Mouse (Mus musculus): Measurements from ENCODE around the gene Fam173a.
A peak's percentile ranks its signal among the peaks of the same experiment; 100 is the strongest.
"Not testable (repeated sequence)": the region's sequence is repeated elsewhere in the genome, so short reads cannot be mapped to it uniquely, and the experiment has no call there.

Fam173a gene

DNA sequence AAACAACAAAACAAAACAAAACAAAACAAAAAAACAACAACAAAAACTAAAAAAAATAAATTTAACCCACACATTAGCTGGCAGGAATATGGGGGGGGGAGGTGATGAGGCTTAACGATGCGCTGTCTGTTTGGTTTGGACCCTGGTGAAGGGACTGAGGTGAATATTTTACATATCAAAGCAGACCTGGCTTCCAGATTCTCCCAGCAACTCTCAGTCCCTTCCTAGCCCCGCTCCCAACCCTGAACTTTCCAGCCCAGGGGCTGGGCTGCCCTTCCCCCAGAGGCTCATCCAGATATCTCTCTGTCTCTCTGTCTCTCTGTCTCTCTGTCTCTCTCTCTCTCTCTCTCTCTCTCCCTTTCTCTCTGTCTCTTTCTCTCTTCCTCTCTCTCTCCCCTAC lies 30.1 kb downstream of the Fam173a start:
- no peak for DNase-seq (ENCODE audit: inconsistent age in 2 of 2, low spot score in 1 of 2)

DNA sequence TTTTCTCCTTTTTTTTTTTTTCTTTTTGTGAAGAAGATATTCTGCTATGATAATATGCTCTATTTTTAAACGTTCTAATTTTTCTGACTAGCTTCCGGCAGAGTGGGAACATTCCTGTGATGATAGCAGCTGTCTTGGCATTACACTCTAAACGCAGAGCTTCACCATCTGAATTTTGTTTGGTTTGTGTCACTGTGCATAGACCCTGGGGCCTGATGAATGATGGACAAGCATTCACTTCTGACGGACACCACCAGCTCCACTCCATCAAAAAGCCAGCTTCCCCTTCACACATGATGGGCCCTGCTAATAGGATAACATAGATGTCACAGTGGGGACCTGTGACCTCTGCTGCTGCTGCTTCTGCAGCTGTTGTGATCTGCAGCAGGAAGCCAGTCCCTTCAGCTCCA lies 31.1 kb downstream of the Fam173a start:
- DNase-seq (ENCODE audit: inconsistent age in 2 of 2, low spot score in 1 of 2), result no peak

DNA sequence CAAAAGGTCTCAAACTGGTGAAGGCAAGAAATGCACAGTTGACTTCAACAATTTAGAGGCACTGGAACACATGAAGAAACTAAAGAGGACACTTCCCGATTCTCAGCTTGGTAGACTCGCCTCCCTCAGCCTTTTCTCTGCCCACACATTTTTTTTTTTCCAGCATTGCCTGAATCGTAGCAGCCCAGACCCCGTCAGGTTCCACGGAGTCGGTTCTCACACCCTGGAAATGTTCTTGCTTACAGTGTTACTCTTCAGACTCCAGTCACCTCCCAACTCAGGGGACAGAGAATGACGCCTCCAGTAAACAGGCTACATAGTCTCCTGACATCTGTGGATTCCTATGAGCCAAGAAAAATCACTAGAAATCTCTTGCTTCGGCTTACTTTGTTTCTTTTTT lies 32.6 kb downstream of the Fam173a start:
- DNase-seq (ENCODE audit: inconsistent age in 2 of 2, low spot score in 1 of 2), result no peak

DNA sequence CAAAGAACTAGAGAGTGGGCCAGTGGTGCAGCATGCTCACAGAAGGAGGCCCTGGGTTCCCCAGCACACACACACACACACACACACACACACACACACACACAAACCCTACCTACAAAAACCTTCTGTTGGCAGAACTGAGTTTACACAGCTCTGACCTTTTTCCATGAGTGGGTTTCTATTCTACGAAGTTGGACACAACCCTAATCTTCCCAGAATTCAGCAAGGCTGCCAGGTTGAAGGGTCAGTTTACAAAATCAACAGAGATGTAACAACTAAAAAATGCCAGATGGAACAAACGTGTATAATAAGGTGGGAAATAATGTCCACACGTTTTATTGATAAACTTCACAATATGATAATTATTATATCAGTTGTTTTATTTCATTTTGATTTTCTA lies 35.0 kb downstream of the Fam173a start:
- no peak for DNase-seq (ENCODE audit: inconsistent age in 2 of 2, low spot score in 1 of 2)

DNA sequence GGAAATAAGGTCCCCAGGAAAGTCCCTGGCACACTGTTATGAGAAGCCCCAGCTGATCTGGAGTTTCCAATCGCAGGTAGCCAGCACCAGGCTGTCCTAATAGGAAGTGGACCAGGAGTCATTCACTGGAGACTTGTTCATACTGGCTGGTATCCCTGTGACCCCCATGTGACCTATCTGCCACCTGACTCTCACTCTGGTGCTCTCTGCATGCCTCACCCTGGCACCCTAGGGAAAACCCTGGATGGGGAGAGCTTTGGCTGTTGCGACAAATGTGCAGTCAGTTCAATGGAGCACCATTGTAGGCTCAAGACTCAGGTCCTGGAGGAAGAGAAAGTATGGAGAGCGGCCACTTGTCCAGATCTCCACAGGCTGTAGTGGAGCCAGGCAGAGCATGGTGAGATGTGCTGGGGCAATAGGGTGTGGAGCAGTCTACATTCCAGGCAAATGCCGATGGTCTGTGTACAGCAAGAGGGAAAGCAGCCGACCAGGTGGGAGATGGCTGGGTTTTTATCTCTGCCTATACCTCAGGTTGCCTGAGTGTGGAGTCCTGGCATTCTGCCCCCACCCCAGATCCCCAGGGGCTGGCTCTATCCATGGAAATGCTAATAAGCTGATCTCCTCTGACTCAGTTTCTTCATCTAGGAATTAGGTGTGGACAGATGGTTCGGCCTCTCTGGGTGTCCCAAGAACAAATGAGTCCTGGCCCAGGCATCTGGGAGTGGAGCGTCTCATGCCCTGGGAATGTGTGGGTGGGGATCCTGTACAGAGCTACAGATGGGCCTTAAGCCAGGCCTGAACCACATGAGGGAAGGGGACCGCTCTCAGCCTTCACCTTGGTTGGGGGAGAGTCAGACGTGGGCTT lies 36.1 kb downstream of the Fam173a start:
- no peak for DNase-seq (ENCODE audit: inconsistent age in 2 of 2, low spot score in 1 of 2)

DNA sequence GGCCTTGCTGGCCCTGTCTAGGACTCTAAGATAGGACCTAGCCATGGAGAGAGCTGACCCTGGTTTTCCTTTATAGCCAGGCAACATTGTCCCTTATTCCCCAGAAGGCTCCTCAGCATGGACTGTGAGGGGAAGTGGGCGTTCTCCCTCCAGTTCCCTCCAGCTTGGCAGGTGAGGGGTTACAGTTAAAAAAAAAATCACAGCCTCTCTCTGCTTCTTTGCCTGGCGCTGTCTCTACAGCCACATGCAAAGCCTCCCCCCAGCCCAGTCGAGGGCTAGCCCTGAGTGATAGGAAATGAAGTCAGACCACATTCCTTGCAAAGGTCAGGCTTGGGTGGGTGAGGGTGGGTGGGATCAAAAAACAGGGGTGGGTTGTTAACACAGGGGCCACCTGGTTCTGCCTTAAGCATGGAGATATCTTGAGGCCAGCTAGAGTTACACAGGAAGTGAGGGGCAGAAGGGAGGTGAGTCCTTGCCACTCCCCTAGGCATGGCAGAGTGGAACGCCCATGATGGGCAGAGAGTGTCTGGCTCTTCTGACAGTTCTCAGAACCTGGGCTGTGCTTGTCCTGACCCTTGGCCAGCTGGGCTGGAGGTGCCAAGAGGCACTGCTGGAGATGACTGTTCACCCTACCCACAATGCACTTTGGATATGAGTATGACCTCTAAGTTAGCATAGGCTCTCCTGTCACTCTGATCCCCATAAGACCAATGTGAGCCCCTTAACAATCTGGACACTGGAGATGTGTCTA lies 36.9 kb downstream of the Fam173a start:
- no peak for DNase-seq (ENCODE audit: inconsistent age in 2 of 2, low spot score in 1 of 2)

DNA sequence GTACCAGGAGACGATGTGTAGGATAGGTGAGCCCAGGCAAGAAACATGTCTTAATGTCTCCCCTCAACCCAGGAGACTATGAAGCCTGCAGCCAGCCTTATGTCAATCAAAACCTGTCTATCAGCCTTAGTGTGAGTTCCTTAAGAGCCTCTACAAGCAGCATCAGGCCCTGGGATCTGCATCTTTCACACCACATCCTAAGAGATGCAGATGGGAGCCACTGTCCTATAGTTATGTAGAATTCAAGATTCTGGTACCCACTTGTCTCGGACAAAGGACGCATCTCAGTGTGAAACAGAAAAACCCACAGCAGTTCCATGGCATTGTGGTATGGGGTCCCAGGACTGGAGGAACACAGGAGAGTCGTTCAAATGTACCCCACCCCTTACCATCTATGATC lies 37.6 kb downstream of the Fam173a start:
- no peak for DNase-seq (ENCODE audit: inconsistent age in 2 of 2, low spot score in 1 of 2)

DNA sequence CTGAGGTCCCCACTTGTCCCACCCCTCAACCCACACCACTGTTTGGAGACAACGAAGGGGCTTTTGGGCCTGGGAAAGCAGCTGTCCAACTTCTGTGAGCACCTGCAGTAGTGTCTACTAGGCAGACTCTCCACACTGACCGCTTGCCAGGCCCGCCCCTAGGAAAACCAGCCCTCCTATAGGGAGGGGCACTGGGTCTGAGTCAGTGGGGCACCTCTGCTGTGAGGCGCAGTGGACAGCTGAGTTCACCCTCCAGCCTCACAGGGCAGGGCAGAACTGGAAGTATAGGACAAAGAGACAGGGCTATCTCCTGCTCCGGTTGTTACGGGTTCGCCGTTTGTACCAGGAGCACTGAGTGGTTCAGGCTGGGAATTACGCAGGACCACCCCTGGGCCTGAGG lies 38.5 kb downstream of the Fam173a start, which contains the start of gene Msln:
Msln (minus strand) TSS at position 138 of the 400 bp plus-strand sequence.
- DNase-seq (ENCODE audit: inconsistent age in 2 of 2, low spot score in 1 of 2), result no peak

DNA sequence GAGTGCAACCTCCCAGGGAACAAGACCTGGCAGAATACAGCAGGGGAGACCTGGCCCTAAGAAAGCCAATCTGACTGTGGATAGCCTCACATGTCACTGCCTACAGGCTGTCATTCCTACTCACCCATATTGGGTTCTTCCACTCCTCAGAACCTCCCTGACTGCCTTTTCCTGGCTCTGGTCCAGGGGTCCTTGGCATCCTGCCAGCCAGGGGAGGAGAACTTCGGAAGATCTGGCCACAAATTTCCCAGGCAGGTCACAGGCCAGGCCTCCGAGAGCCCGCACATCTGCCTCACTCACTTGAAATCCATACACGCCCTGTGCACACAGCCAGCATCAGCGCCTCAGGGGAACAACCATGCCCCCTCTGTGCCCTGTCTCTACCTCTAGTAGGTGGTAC lies 41.3 kb downstream of the Fam173a start:
- DNase-seq (ENCODE audit: inconsistent age in 2 of 2, low spot score in 1 of 2), result peak; percentile 69 to 88

DNA sequence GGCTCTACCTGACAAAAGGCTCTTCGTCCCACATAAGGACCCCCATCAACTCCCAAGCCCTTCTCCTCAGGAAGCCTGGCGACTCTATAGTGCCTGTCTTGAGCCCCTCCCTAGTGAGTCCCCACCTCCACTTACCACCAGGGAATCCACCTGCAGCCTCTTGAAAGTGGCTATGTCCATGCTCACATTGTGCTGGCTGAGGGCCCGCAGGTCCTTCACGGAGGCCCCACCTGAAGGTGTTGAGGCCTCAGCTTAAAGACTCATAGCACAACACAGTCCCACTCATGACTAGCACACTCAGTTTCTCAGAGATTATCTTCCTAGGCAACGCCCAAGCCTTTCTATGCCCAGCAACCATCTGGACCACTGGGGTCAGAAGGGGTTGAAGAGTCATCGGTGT lies 43.4 kb downstream of the Fam173a start:
- no peak for DNase-seq (ENCODE audit: inconsistent age in 2 of 2, low spot score in 1 of 2)

DNA sequence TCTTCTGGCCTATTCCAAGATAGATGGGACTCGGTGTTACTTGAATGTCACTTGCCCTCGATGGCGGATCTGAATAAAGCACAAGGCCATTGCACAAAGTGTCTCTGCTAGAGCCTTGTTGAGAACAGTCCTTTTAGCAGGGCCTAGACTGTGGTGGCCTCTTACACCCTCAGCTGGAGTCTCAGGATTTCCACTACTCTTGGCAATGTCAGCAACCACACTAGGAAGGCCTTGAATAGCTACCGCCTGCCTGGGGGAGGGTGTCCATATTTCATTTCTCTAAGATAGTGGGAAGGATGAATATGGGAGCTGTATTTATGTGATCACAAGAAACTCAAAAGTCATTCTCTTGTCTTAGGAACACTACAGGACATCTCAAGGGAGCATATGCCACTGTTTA lies 44.5 kb downstream of the Fam173a start:
- peak; percentile 33 to 76 for DNase-seq (ENCODE audit: inconsistent age in 2 of 2, low spot score in 1 of 2)

DNA sequence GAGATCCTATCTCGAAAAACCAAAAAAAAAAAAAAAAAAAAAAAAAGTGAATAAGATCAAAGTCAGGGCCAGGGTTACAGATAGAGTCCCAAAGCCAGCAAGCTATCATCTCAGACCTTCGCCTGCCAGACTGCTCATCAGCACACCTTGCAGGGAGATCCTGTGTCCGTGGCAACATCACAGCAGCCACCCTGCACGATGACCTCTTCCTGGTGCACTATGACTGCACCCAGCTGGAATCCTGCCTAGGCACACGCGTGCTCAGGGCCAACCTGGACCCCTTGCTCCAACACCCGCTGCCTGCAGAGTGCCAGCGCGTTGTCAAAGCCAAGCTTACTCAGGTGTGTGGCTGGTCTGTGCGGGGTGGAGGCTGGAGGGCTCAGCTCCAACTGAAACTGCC lies 48.4 kb downstream of the Fam173a start:
- peak; percentile 57 to 65 for DNase-seq (ENCODE audit: inconsistent age in 2 of 2, low spot score in 1 of 2)

DNA sequence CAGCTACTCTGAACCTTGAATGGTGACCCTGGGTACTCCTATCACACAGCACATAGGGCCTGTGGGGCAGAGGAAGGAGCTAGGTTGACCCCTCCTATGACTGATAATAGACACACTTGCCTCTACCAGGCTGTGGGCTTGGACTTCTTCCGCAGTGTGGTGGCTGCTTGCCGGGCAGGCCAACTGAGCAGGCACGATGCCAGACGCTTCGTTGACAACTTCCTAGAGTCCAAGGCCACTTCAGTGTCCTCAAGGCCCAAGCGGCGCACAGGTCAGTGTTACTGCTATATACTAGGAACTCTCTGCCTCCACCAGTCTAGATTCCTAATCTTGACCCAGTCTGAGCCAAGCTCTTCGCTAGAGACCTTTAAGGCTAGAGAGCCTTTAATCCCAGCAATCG lies 48.9 kb downstream of the Fam173a start:
- peak; percentile 85 to 91 for DNase-seq (ENCODE audit: inconsistent age in 2 of 2, low spot score in 1 of 2)

DNA sequence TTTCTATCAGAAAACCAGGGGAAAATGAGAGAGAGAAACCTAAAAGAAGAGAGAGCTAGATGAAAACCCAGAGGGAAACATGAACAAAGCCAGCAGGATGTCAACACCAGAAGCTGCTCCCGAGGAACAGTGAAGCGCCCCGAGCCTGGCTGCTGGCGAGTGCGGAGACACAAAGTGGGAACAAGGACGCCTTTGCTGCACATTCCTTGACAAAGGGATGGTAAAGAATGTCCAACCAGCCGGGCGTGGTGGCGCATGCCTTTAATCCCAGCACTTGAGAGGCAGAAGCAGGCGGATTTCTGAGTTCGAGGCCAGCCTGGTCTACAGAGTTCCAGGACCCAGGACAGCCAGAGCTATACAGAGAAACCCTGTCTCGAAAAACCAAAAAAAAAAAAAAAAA lies 51.2 kb downstream of the Fam173a start:
- DNase-seq (ENCODE audit: inconsistent age in 2 of 2, low spot score in 1 of 2), result not testable (repeated sequence)

Measured in adrenal gland, adult (tissue).